Mouse (Mus musculus) lung, embryonic 16.5 days (tissue): Measurements from ENCODE around the gene Dnah7b. TPM values are rescaled to one million over a fixed set of nuclear protein-coding genes. Genes with fewer than 3 reads are reported as not detected.
"Not testable (repeated sequence)": the region's sequence is repeated elsewhere in the genome, so short reads cannot be mapped to it uniquely, and the experiment has no call there.

ENCODE experiments used
- ATAC-seq: fragments of 200-750 bp; cut with Nextera tagmentation; 2 replicates; pipeline ENCODE4 v1.8.0; 2017; ENCODE audit warnings: low read depth, mild to moderate bottlenecking, moderate library complexity
- H3K27ac ChIP-seq: fragments of 300-500 bp; sonication (generic); 2 replicates; pipeline ENCODE4 v1.5.1; 2014; ENCODE audit warnings: mild to moderate bottlenecking, control low read depth, low read length
- H3K27me3 ChIP-seq: fragments of 300-500 bp; sonication (generic); 2 replicates; pipeline ENCODE4 v1.6.1; 2014; ENCODE audit warnings: low read depth, low read length, mixed read lengths; ENCODE audit not compliant: control insufficient read depth, insufficient read depth
- H3K36me3 ChIP-seq: fragments of 300-500 bp; sonication (generic); 2 replicates; pipeline ENCODE4 v1.6.1; 2014; ENCODE audit warnings: low read length; ENCODE audit not compliant: control insufficient read depth, insufficient read depth
- H3K4me1 ChIP-seq: fragments of 300-500 bp; sonication (generic); replicated peaks from 2 replicates; pipeline ENCODE4 v1.6.1; 2014; ENCODE audit warnings: low read length, mixed read lengths; ENCODE audit not compliant: control insufficient read depth, insufficient read depth
- H3K4me2 ChIP-seq: fragments of 300-500 bp; sonication (generic); 2 replicates; pipeline ENCODE4 v1.6.1; 2014; ENCODE audit warnings: low read depth, low read length, control low read depth
- H3K4me3 ChIP-seq: fragments of 300-500 bp; sonication (generic); 2 replicates; pipeline ENCODE4 v1.5.1; 2014; ENCODE audit warnings: mild to moderate bottlenecking, low read length, control low read depth
- H3K9ac ChIP-seq: fragments of 300-500 bp; sonication (generic); 2 replicates; pipeline ENCODE4 v1.6.1; 2014; ENCODE audit warnings: low read length, control low read depth
- H3K9me3 ChIP-seq: fragments of 300-500 bp; sonication (generic); 2 replicates; pipeline ENCODE4 v1.6.1; 2016; ENCODE audit warnings: low read length; ENCODE audit not compliant: control insufficient read depth
- WGBS: fragments of 180-500 bp; shearing (Covaris S2); extraction: QIAGEN DNeasy Blood & Tissue Kit; methylation state at CpG from one replicate; pipeline ENCODE4 v1.1.7; 2014; 5-methylcytosine and 5-hydroxymethylcytosine counted together
- polyA plus RNA-seq: library from polyadenylated mRNA; unstranded; fragments of >200 nt; fragmentation: Nextera tagmentation; extraction: Ambion mirVana; gene quantifications from 2 replicates; pipeline ENCODE4 v1.2.1, GENCODE M21; 2015

Dnah7b gene
- 1.7 and 3.0 TPM in 2 replicates for polyA plus RNA-seq

DNA sequence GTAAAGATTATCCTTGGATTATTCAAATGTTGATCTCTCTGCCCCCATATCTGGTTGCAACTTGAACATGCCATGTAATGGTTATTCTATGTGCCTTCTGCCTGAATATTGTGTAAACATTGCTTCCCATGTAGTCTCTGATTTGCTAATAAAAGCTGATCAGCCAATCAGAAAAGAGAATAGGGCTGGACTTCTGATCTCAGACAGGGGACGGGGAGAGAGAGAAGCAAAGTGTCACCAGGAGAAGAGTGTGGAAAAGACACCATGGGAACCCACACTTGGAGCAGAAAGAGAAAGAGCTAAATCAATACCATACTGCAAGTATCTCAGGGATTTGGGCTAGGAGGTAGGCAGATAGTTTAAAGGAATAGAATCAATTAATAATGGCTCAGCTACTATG lies at the start of gene Dnah7b:
Gene Dnah7b (plus strand): TSS at position 301 of the 400 bp plus-strand sequence.
- no peaks in the 10 kb centered on the region for H3K36me3 ChIP-seq
- H3K4me1 ChIP-seq, result 0 out of 2 replicates have a peak, but pooled peaks cover 2% of the 10 kb centered on the region
- ATAC-seq, result no peak
- H3K4me3 ChIP-seq, result peak within 1 kb of the TSS; percentile 66
- H3K9ac ChIP-seq, result peak within 1 kb of the TSS; percentile 77
- peak within 1 kb of the TSS; percentile 77 for H3K4me2 ChIP-seq
- H3K27ac ChIP-seq, result peak within 1 kb of the TSS; percentile 82
- no peaks in the 10 kb centered on the region for H3K27me3 ChIP-seq
- H3K9me3 ChIP-seq, result no peaks in the 10 kb centered on the region
- 23% methylated on average over 1 of the region's 1 CpGs for WGBS

- Histone ChIP-seq H3K9ac (no peak overlapping the region), H3K4me3 (no peak overlapping the region), H3K9me3 (no peaks in the 10 kb centered on the region), H3K36me3 (no peaks in the 10 kb centered on the region), H3K27me3 (no peaks in the 10 kb centered on the region), H3K4me2 (no peak overlapping the region), H3K27ac (no peak overlapping the region), H3K4me1 (no peaks in the 10 kb centered on the region)
- ATAC-seq, result peak; percentile 81
- 32% methylated on average over 2 of the region's 2 CpGs for WGBS
Measured at GRCm38 (mm10) chr1:46018382-46018977, 47.6 kb upstream of the Dnah7b start.

GRCm38 (mm10) chr1:46022262-46022661 lies 43.9 kb upstream of the Dnah7b start:
- H3K36me3 ChIP-seq, result no peaks in the 10 kb centered on the region
- H3K4me2 ChIP-seq, result no peak overlapping the region
- no peaks in the 10 kb centered on the region; the same call in 1 of the 2 replicates for H3K27me3 ChIP-seq
- H3K27ac ChIP-seq, result no peak overlapping the region
- no peak for ATAC-seq
- H3K9me3 ChIP-seq, result no peaks in the 10 kb centered on the region
- no peaks in the 10 kb centered on the region for H3K4me1 ChIP-seq
- WGBS, result 18% methylated on average over 2 of the region's 2 CpGs
- no peak overlapping the region for H3K9ac ChIP-seq
- no peak overlapping the region for H3K4me3 ChIP-seq

GRCm38 (mm10) chr1:46031993-46032555 lies 34.0 kb upstream of the Dnah7b start:
- H3K36me3 ChIP-seq, result no peaks in the 10 kb centered on the region
- 60% methylated on average over 1 of the region's 1 CpGs for WGBS
- ATAC-seq, result no peak

GRCm38 (mm10) chr1:46048188-46048587 lies 17.9 kb upstream of the Dnah7b start:
- Histone ChIP-seq H3K27me3 (no peaks in the 10 kb centered on the region), H3K9me3 (no peaks in the 10 kb centered on the region), H3K4me1 (no peaks in the 10 kb centered on the region), H3K4me3 (no peak overlapping the region), H3K27ac (no peak overlapping the region), H3K4me2 (no peak overlapping the region), H3K36me3 (no peaks in the 10 kb centered on the region), H3K9ac (no peak overlapping the region)
- ATAC-seq, result no peak

More at GRCm38 (mm10) chr1:46031993-46032555, 34.0 kb upstream of the Dnah7b start:
- Histone ChIP-seq H3K9ac (no peak overlapping the region), H3K4me3 (no peak overlapping the region), H3K27ac (no peak overlapping the region), H3K4me1 (no peaks in the 10 kb centered on the region), H3K4me2 (no peak overlapping the region), H3K27me3 (no peaks in the 10 kb centered on the region), H3K9me3 (no peaks in the 10 kb centered on the region)

DNA sequence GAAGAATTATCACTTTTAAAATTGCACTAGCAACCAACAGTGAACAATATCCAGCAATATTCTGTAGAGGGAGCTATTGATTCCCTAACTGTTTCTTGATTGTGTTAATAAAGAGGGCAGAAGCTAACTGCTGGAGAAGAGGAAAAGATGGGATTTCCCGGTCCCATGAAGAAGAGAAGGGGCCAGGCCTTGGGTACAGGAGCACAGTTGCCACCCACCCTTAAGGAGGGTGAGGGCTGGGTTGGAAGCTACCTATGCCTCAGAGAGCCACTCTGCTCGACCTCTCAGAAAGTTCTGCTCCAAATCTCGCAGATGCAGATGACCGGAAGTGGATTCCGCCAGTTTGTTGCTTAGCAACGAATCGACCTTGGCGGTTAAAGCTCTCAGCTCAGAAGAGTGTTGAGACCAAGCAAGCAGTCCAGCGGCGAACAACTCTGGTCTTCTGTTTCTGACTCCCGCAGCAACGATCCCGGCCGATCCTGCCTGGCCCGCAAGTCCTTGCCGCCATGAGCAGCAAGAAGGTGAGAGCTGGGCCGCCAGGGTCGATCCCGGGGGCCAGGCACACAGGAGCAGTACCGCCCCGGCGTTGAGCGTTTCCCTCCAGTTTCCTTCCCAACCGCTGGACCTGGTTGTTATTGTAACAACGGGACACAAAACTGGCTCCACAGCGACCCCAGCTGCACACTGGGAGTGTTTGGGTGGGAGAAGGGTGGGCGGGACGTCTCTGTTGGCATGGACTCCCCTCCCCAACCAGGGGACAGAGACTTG lies 553 bp downstream of the Dnah7b start:
- H3K9me3 ChIP-seq, result no peaks in the 10 kb centered on the region

DNA sequence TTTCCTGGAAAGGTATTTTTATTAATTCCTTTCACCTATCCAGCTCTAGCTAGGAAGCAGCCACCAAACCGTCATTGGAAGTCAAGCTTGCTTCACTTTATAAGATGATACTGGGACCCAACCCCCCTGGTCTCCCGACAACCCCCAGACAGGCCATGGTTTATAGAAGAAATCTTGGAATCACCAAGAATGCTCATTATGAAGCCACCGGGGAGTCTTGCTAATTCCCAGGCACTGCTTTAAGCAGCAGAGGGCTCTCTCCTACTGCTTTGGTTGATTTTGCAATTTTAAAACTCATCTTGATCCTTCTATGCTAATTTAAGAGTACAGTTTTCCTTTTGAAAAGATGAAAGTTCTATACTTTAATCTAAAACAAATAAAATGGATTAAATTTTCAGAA lies 2.7 kb downstream of the Dnah7b start:
- not testable (repeated sequence) for ATAC-seq, H3K9me3 ChIP-seq
- WGBS, result 67% methylated on average over 3 of the region's 3 CpGs

More for the DNA sequence above, 553 bp downstream of the Dnah7b start:
- peak overlapping the region; percentile 82 for H3K27ac ChIP-seq
- H3K9ac ChIP-seq, result peak overlapping the region; percentile 77
- H3K36me3 ChIP-seq, result no peaks in the 10 kb centered on the region
- peak; percentile 92 for ATAC-seq
- H3K4me3 ChIP-seq, result peak overlapping the region; percentile 66
- peak overlapping the region; percentile 77 for H3K4me2 ChIP-seq
- 0 out of 2 replicates have a peak, but pooled peaks cover 2% of the 10 kb centered on the region for H3K4me1 ChIP-seq
- under 1% methylated on average over 28 of the region's 28 CpGs for WGBS
- no peaks in the 10 kb centered on the region for H3K27me3 ChIP-seq

DNA sequence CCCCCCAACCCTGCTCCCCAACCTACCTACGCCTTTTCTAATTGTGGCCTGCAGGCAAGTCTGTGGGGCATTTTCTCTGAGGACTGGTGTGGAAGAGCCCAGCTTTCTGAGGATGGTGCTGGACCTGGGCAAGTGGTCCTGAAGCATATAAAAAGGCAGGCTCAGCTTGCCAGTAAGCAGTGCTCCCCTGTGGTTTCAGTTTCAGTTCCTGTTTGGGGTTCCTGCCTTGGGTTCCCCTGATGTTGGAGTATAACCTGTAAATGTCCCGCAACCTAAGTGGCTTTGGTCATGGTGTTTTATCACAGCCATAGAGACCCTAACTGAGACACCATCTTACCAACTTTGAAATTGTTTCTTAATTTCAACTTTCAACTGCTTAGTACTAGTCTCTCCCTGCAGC lies 11.8 kb downstream of the Dnah7b start:
- Histone ChIP-seq H3K4me2 (no peak overlapping the region), H3K4me3 (no peak overlapping the region), H3K9me3 (no peaks in the 10 kb centered on the region), H3K36me3 (no peaks in the 10 kb centered on the region), H3K27ac (no peak overlapping the region), H3K9ac (no peak overlapping the region), H3K4me1 (no peaks in the 10 kb centered on the region), H3K27me3 (no peaks in the 10 kb centered on the region)
- WGBS, result 87% methylated on average over 2 of the region's 2 CpGs
- no peak for ATAC-seq

More for the DNA sequence above, 2.7 kb downstream of the Dnah7b start:
- not testable (repeated sequence) for H3K27ac ChIP-seq, H3K4me1 ChIP-seq, H3K27me3 ChIP-seq, H3K4me2 ChIP-seq, H3K9ac ChIP-seq, H3K4me3 ChIP-seq, H3K36me3 ChIP-seq

DNA sequence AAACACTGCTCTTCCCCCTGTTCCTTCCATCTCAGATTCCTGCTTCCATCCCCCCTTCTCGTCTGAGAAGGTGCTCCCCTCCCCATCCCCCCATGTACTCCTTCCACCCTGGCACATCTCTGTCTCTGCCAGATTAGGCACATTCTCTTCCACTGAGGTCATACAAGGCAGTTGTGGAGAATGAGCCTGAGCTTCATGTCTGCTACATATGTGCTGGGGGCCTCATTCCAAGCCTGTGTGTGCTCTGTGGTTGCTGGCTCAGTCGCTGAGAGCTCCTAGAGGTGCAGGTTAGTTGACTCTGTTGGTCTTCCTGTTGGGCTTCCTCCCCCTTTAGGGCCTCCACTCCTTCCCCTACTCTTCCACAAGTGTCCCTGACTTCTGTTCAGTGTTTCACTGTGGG lies 34.4 kb downstream of the Dnah7b start:
- H3K27ac ChIP-seq, result no peak overlapping the region
- no peak for ATAC-seq
- no peaks in the 10 kb centered on the region for H3K4me1 ChIP-seq
- no peaks in the 10 kb centered on the region for H3K9me3 ChIP-seq
- H3K4me2 ChIP-seq, result no peak overlapping the region
- 45% methylated on average over 2 of the region's 2 CpGs for WGBS
- no peak overlapping the region for H3K9ac ChIP-seq
- H3K36me3 ChIP-seq, result no peaks in the 10 kb centered on the region
- no peak overlapping the region for H3K4me3 ChIP-seq
- H3K27me3 ChIP-seq, result no peaks in the 10 kb centered on the region
